Comparison of ENCODE assay signal across 12 mouse cellular contexts in the genomic region with DNA sequence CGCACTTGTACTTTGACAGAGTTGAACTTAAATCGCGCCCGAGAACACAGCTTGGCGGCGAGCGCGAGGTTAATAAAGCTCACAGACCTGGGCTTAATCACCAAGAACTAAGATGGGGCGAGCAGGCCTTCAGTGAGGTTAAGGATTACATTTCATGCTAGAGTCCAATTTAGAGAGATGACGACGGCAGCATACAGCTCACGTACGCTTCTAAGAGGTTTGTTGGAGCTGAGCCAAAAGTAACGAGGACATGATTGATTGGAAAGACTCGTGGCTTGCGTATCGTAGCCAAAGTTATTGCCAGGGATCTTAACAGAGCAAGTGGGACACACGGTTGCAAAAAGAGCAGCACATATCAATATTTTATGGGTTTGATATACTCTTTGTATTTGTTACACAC. TPM values are rescaled to one million over a fixed set of nuclear protein-coding genes. Genes with fewer than 3 reads are reported as not detected.
DNase-seq lines count a peak whose midpoint lies in the region; ATAC-seq and TF ChIP-seq lines count a peak whose summit lies in the region.
"Had no signal": no experiment of that assay in that cellular context is flagged by ENCODE, and none has a peak within 500 bp of the region (broad histone marks: within the 10 kb centered on the region; RNA-seq: fewer than 3 reads in every experiment).

No protein-coding gene starts in this region.

- no peaks in the 10 kb centered on the region for H3K36me3 ChIP-seq in forebrain, embryonic 14.5 days (ENCODE audit: control insufficient read depth, insufficient read depth, low read length)
- no peaks in the 10 kb centered on the region for H3K36me3 ChIP-seq in forebrain, embryonic 10.5 days (replicated peaks)
- no peaks in the 10 kb centered on the region for H3K36me3 ChIP-seq in lung, postnatal 0 days (ENCODE audit: insufficient read depth, low read length)
- 0 out of 2 replicates have a peak, but pooled peaks cover 3% of the 10 kb centered on the region for H3K36me3 ChIP-seq in intestine, embryonic 14.5 days (ENCODE audit: control insufficient read depth, insufficient read depth, low read length)
- H3K36me3 ChIP-seq in stomach, embryonic 15.5 days, result no peaks in the 10 kb centered on the region

- no peak overlapping the region for H3K27ac ChIP-seq in forebrain, embryonic 14.5 days (ENCODE audit: low read depth, low read length)
- no peak overlapping the region for H3K27ac ChIP-seq in forebrain, embryonic 10.5 days
- H3K27ac ChIP-seq in lung, postnatal 0 days (ENCODE audit: low read length), result no peak overlapping the region
- no peak overlapping the region for H3K27ac ChIP-seq in intestine, embryonic 14.5 days (ENCODE audit: low read depth)
- no peak overlapping the region for H3K27ac ChIP-seq in stomach, embryonic 15.5 days
- H3K27ac ChIP-seq: liver, embryonic 12.5 days had no signal

- no peak for TF ChIP-seq EP300 in lung, postnatal 0 days (IDR thresholded peaks at IDR 0.05)

- H3K4me3 ChIP-seq in forebrain, embryonic 14.5 days (ENCODE audit: low read depth, low read length), result no peak overlapping the region
- no peak overlapping the region for H3K4me3 ChIP-seq in forebrain, embryonic 10.5 days
- no peak overlapping the region for H3K4me3 ChIP-seq in lung, postnatal 0 days (ENCODE audit: low read depth, low read length)
- no peak overlapping the region for H3K4me3 ChIP-seq in intestine, embryonic 14.5 days (ENCODE audit: low read depth, low read length)
- H3K4me3 ChIP-seq in stomach, embryonic 15.5 days (replicated peaks), result no peak overlapping the region
- H3K4me3 ChIP-seq: liver, embryonic 12.5 days had no signal

- 55% methylated on average over 18 of the region's 18 CpGs for WGBS in forebrain, embryonic 14.5 days
- WGBS in forebrain, embryonic 10.5 days, result 83% methylated on average over 18 of the region's 18 CpGs
- WGBS in lung, postnatal 0 days, result 53% methylated on average over 18 of the region's 18 CpGs
- WGBS in intestine, embryonic 14.5 days, result 39% methylated on average over 18 of the region's 18 CpGs
- 36% methylated on average over 18 of the region's 18 CpGs for WGBS in stomach, embryonic 15.5 days

- H3K27me3 ChIP-seq in forebrain, embryonic 14.5 days (replicated peaks; ENCODE audit: control insufficient read depth, insufficient read depth, low read length), result no peaks in the 10 kb centered on the region
- no peaks in the 10 kb centered on the region for H3K27me3 ChIP-seq in forebrain, embryonic 10.5 days (ENCODE audit: poor library complexity, severe bottlenecking)
- H3K27me3 ChIP-seq in lung, postnatal 0 days (replicated peaks; ENCODE audit: insufficient read depth, low read length), result no peaks in the 10 kb centered on the region
- H3K27me3 ChIP-seq in intestine, embryonic 14.5 days (replicated peaks; ENCODE audit: control insufficient read depth, insufficient read depth, low read length), result no peaks in the 10 kb centered on the region
- H3K27me3 ChIP-seq in stomach, embryonic 15.5 days (replicated peaks), result no peaks in the 10 kb centered on the region
- H3K27me3 ChIP-seq: liver, embryonic 12.5 days had no signal

- 0 out of 2 replicates have a peak, but pooled peaks cover 3% of the 10 kb centered on the region for H3K4me1 ChIP-seq in forebrain, embryonic 14.5 days (ENCODE audit: control insufficient read depth, insufficient read depth, low read length)
- H3K4me1 ChIP-seq in forebrain, embryonic 10.5 days, result no peaks in the 10 kb centered on the region
- H3K4me1 ChIP-seq in lung, postnatal 0 days (ENCODE audit: insufficient read depth, low read depth, low read length), result no peaks in the 10 kb centered on the region
- peaks cover 5% of the 10 kb centered on the region; the same call in 1 of the 2 replicates for H3K4me1 ChIP-seq in intestine, embryonic 14.5 days (replicated peaks; ENCODE audit: control insufficient read depth, insufficient read depth, low read length)
- H3K4me1 ChIP-seq in stomach, embryonic 15.5 days, result 0 out of 2 replicates have a peak, but pooled peaks cover 3% of the 10 kb centered on the region
- H3K4me1 ChIP-seq: liver, embryonic 12.5 days had no signal

- no peaks in the 10 kb centered on the region for H3K9me3 ChIP-seq in forebrain, embryonic 14.5 days (replicated peaks; ENCODE audit: control insufficient read depth, low read length)
- no peaks in the 10 kb centered on the region for H3K9me3 ChIP-seq in forebrain, embryonic 10.5 days
- no peaks in the 10 kb centered on the region for H3K9me3 ChIP-seq in lung, postnatal 0 days (ENCODE audit: low read length)
- H3K9me3 ChIP-seq in intestine, embryonic 14.5 days (ENCODE audit: control insufficient read depth, low read length), result no peaks in the 10 kb centered on the region
- H3K9me3 ChIP-seq in stomach, embryonic 15.5 days, result no peaks in the 10 kb centered on the region
- H3K9me3 ChIP-seq: liver, embryonic 12.5 days had no signal

- H3K9ac ChIP-seq in forebrain, embryonic 14.5 days (ENCODE audit: low read length), result no peak overlapping the region
- no peak overlapping the region for H3K9ac ChIP-seq in lung, postnatal 0 days (replicated peaks; ENCODE audit: low read depth)
- no peak overlapping the region for H3K9ac ChIP-seq in intestine, embryonic 14.5 days (ENCODE audit: low read length)
- no peak overlapping the region for H3K9ac ChIP-seq in stomach, embryonic 15.5 days
- H3K9ac ChIP-seq: liver, embryonic 12.5 days had no signal

- DNase-seq in forebrain, embryonic 14.5 days (ENCODE audit: low spot score), result peak; percentile 70
- no peak for DNase-seq in forebrain, embryonic 10.5 days (ENCODE audit: extremely low spot score, low spot score)
- DNase-seq in lung, postnatal 0 days (ENCODE audit: low spot score), result peak; percentile 36
- no peak for DNase-seq in lung, postnatal 4 days
- DNase-seq in intestine, embryonic 14.5 days (ENCODE audit: low spot score), result no peak
- no peak for DNase-seq in adrenal gland, postnatal 25 days
- DNase-seq: cerebellum, adult 11-12 months; gastrocnemius, postnatal 36 days; kidney, postnatal 36 days had no signal

- no peak overlapping the region for H3K4me2 ChIP-seq in forebrain, embryonic 14.5 days (ENCODE audit: low read length)
- H3K4me2 ChIP-seq in lung, postnatal 0 days (replicated peaks; ENCODE audit: low read depth, low read length), result no peak overlapping the region
- peak overlapping the region; percentile 30 for H3K4me2 ChIP-seq in intestine, embryonic 14.5 days (ENCODE audit: low read length)
- peak overlapping the region; percentile 17; the same call in 1 of the 2 replicates for H3K4me2 ChIP-seq in stomach, embryonic 15.5 days
- H3K4me2 ChIP-seq: liver, embryonic 12.5 days had no signal

- no peak; the same call in 1 of the 2 replicates for ATAC-seq in forebrain, embryonic 14.5 days
- ATAC-seq in lung, postnatal 0 days, result no peak
- ATAC-seq in intestine, embryonic 14.5 days (replicated peaks; ENCODE audit: low FRiP score, low TSS enrichment, low read depth), result no peak
- ATAC-seq in stomach, embryonic 15.5 days (ENCODE audit: insufficient read depth, low FRiP score, low read depth), result no peak
- no peak for ATAC-seq in megakaryocyte, adult 5-6 weeks (ENCODE audit: poor library complexity, severe bottlenecking)
- ATAC-seq: liver, embryonic 12.5 days had no signal

- TF ChIP-seq CTCF in lung, postnatal 0 days (IDR thresholded peaks at IDR 0.05), result no peak

RNA-seq across cellular contexts. Expression of a gene that starts 30.3 kb away (rescaled TPM):
- 0.25 and 0.34 TPM in 2 replicates for polyA plus RNA-seq in forebrain, embryonic 14.5 days (2014; fragmentation: Nextera tagmentation; extraction: Ambion mirVana)
- 0.17 and 0.36 TPM in 2 replicates for polyA plus RNA-seq in forebrain, embryonic 10.5 days (2016; fragmentation: Nextera tagmentation; extraction: Ambion mirVana)
- polyA plus RNA-seq in lung, postnatal 0 days (2015; fragmentation: Nextera tagmentation; extraction: Ambion mirVana), result 253 and 301 TPM in 2 replicates
- polyA plus RNA-seq in intestine, embryonic 14.5 days (2014; fragmentation: Nextera tagmentation; extraction: Ambion mirVana), result 183 and 185 TPM in 2 replicates
- polyA plus RNA-seq in stomach, embryonic 15.5 days (2015; fragmentation: Nextera tagmentation; extraction: Ambion mirVana), result 126 and 128 TPM in 2 replicates
- total RNA-seq in adrenal gland, postnatal 25 days (2021), result 0.76 TPM in 1 of 2 replicates, not detected in the other
- total RNA-seq in megakaryocyte, adult 5-6 weeks (2015), result 0.96 and 1.9 TPM in 2 replicates
- total RNA-seq in megakaryocyte, adult 5-6 weeks (2017), result 1.4 and 3.1 TPM in 2 replicates

Comparison
In these comparisons a context has a peak if more than half of its experiments do, and no peak if none do; other contexts are left out.
1. DNase-seq: peak in forebrain, embryonic 14.5 days (single experiment) and lung, postnatal 0 days (single experiment); none in forebrain, embryonic 10.5 days (single experiment), lung, postnatal 4 days (0 of 2), intestine, embryonic 14.5 days (single experiment) and adrenal gland, postnatal 25 days (single experiment).
2. H3K4me2 ChIP-seq: peak in intestine, embryonic 14.5 days (single experiment) and stomach, embryonic 15.5 days (single experiment); none in forebrain, embryonic 14.5 days (single experiment) and lung, postnatal 0 days (single experiment).
3. RNA of a gene that starts 30.3 kb away (polyA plus RNA-seq): 253 to 301 TPM in lung, postnatal 0 days, 183 to 185 TPM in intestine, embryonic 14.5 days and 126 to 128 TPM in stomach, embryonic 15.5 days; 0.17 to 0.36 TPM in forebrain, embryonic 10.5 days and 0.25 to 0.34 TPM in forebrain, embryonic 14.5 days; every median in the first group is over 10 times any median in the second.